Mouse (Mus musculus) right cerebral cortex, postnatal 10 days (tissue): ENCODE measurements around the gene Rpl28.

Experiments used
- DNase-seq, 2 experiments: peaks; one replicate each; pipeline ENCODE4 v3.0.0; 2021; ENCODE audit warnings: low spot score in 2 of 2

The Rpl28 gene

GRCm38 (mm10) chr7:4835631-4836327, 43.1 kb downstream of the Rpl28 start:
- DNase-seq: no peak

- DNase-seq: peak; percentile 63 to 67
These were observed 43.7 kb downstream of the Rpl28 start for GRCm38 (mm10) chr7:4836351-4836792.

GRCm38 (mm10) chr7:4837639-4838038, 45.0 kb downstream of the Rpl28 start:
- no peak for DNase-seq

- peak in 1 of 2 experiments; percentile 74 for DNase-seq
These were observed 49.4 kb downstream of the Rpl28 start for GRCm38 (mm10) chr7:4842077-4842476.

GRCm38 (mm10) chr7:4842634-4843131, 50.0 kb downstream of the Rpl28 start:
- DNase-seq: peak; percentile 77 to 82

- DNase-seq: peak; percentile 92 to 94
These were observed 51.0 kb downstream of the Rpl28 start for GRCm38 (mm10) chr7:4843604-4844244.

GRCm38 (mm10) chr7:4844245-4844916, 51.7 kb downstream of the Rpl28 start, which contains the start of gene Shisa7:
Shisa7 (minus strand) TSS chr7:4844696.
- DNase-seq: peak in 1 of 2 experiments; percentile 53
